ENCODE assay signal across 21 mouse cellular contexts in genomic region chr1:127793459-127793858, GRCm38 (mm10). TPM values are rescaled to one million over a fixed set of nuclear protein-coding genes. Genes with fewer than 3 reads are reported as not detected.
A peak's percentile ranks its signal among the peaks of the same experiment; 100 is the strongest.
DNase-seq lines count a peak whose midpoint lies in the region; ATAC-seq and TF ChIP-seq lines count a peak whose summit lies in the region.
"Had no signal": no experiment of that assay in that cellular context is flagged by ENCODE, and none has a peak within 500 bp of the region (broad histone marks: within the 10 kb centered on the region; RNA-seq: fewer than 3 reads in every experiment).

No protein-coding gene starts in this region.

- no peak for TF ChIP-seq CTCF in liver, postnatal 0 days (IDR thresholded peaks at IDR 0.05; ENCODE audit: low read depth)

- no peaks in the 10 kb centered on the region for H3K9me3 ChIP-seq in liver, embryonic 15.5 days (replicated peaks)
- H3K9me3 ChIP-seq in liver, embryonic 11.5 days (ENCODE audit: control insufficient read depth, low read length): no peaks in the 10 kb centered on the region
- no peaks in the 10 kb centered on the region for H3K9me3 ChIP-seq in liver, postnatal 0 days (ENCODE audit: low read length)
- H3K9me3 ChIP-seq in liver, embryonic 12.5 days (replicated peaks): no peaks in the 10 kb centered on the region
- H3K9me3 ChIP-seq: embryonic facial prominence, embryonic 13.5 days; embryonic facial prominence, embryonic 15.5 days; forebrain, embryonic 10.5 days; forebrain, embryonic 12.5 days had no signal

- WGBS in liver, embryonic 15.5 days (ENCODE audit: insufficient replicate concordance): 70% methylated on average over 1 of the region's 1 CpGs
- WGBS in liver, embryonic 11.5 days: 92% methylated on average over 1 of the region's 1 CpGs
- 73% methylated on average over 1 of the region's 1 CpGs for WGBS in liver, postnatal 0 days (ENCODE audit: insufficient replicate concordance)
- WGBS in liver, embryonic 12.5 days (ENCODE audit: insufficient replicate concordance): 90% methylated on average over 1 of the region's 1 CpGs

- H3K36me3 ChIP-seq in liver, embryonic 15.5 days (replicated peaks): peaks cover 37% of the 10 kb centered on the region
- peaks cover 7% of the 10 kb centered on the region; the same call in 1 of the 2 replicates for H3K36me3 ChIP-seq in liver, embryonic 11.5 days (ENCODE audit: control insufficient read depth, insufficient read depth, low read length)
- H3K36me3 ChIP-seq in liver, postnatal 0 days (replicated peaks; ENCODE audit: insufficient read depth, low read length): peaks cover 19% of the 10 kb centered on the region
- peaks cover 60% of the 10 kb centered on the region for H3K36me3 ChIP-seq in liver, embryonic 12.5 days

- H3K27ac ChIP-seq in liver, embryonic 15.5 days (replicated peaks): no peak overlapping the region
- H3K27ac ChIP-seq in liver, embryonic 11.5 days (ENCODE audit: low read depth, low read length): no peak overlapping the region
- H3K27ac ChIP-seq in liver, postnatal 0 days (ENCODE audit: low read depth): no peak overlapping the region
- no peak overlapping the region for H3K27ac ChIP-seq in liver, embryonic 12.5 days
- H3K27ac ChIP-seq: embryonic facial prominence, embryonic 13.5 days; embryonic facial prominence, embryonic 15.5 days; forebrain, embryonic 10.5 days; forebrain, embryonic 12.5 days had no signal

- H3K4me3 ChIP-seq in liver, embryonic 15.5 days (replicated peaks): no peak overlapping the region
- no peak overlapping the region for H3K4me3 ChIP-seq in liver, embryonic 11.5 days (ENCODE audit: low read depth, low read length)
- no peak overlapping the region for H3K4me3 ChIP-seq in liver, postnatal 0 days (ENCODE audit: low read depth, low read length)
- no peak overlapping the region for H3K4me3 ChIP-seq in liver, embryonic 12.5 days
- H3K4me3 ChIP-seq: embryonic facial prominence, embryonic 13.5 days; embryonic facial prominence, embryonic 15.5 days; erythroblast, embryonic 14.5 days; forebrain, embryonic 10.5 days; forebrain, embryonic 12.5 days had no signal

- no peak overlapping the region for H3K9ac ChIP-seq in liver, embryonic 15.5 days
- no peak overlapping the region for H3K9ac ChIP-seq in liver, embryonic 11.5 days (ENCODE audit: low read depth, low read length)
- H3K9ac ChIP-seq in liver, postnatal 0 days (replicated peaks): no peak overlapping the region
- H3K9ac ChIP-seq in liver, embryonic 12.5 days: no peak overlapping the region
- H3K9ac ChIP-seq: embryonic facial prominence, embryonic 13.5 days; embryonic facial prominence, embryonic 15.5 days; forebrain, embryonic 12.5 days had no signal

- DNase-seq in liver, embryonic 11.5 days (ENCODE audit: low spot score): no peak
- DNase-seq in liver, postnatal 0 days: no peak
- DNase-seq: adrenal gland, adult 2 months; adrenal gland, postnatal 10 days; adrenal gland, postnatal 25 days; cerebellum, adult 11 months; cerebellum, adult 18-20 months; cerebellum, adult 8-10 months; cerebellum, adult 9-11 months; cerebellum, postnatal 14 days; cerebellum, postnatal 36 days; embryo, embryonic 11 days had no signal

- peak; percentile 66; the same call in 1 of the 2 replicates for ATAC-seq in liver, embryonic 15.5 days (ENCODE audit: insufficient read depth)
- ATAC-seq in liver, embryonic 11.5 days (replicated peaks; ENCODE audit: low FRiP score): no peak
- peak; percentile 67; the same call in 1 of the 2 replicates for ATAC-seq in liver, postnatal 0 days
- no peak for ATAC-seq in liver, embryonic 12.5 days
- ATAC-seq: forebrain, embryonic 14.5 days; forebrain, embryonic 16.5 days had no signal

- TF ChIP-seq EP300 in liver, postnatal 0 days (IDR thresholded peaks at IDR 0.05; ENCODE audit: low read depth): no peak

- H3K4me2 ChIP-seq in liver, embryonic 15.5 days: no peak overlapping the region
- no peak overlapping the region for H3K4me2 ChIP-seq in liver, embryonic 11.5 days
- H3K4me2 ChIP-seq in liver, postnatal 0 days (ENCODE audit: low read depth, low read length): no peak overlapping the region
- H3K4me2 ChIP-seq in liver, embryonic 12.5 days: no peak overlapping the region
- H3K4me2 ChIP-seq: embryonic facial prominence, embryonic 13.5 days; embryonic facial prominence, embryonic 15.5 days; forebrain, embryonic 12.5 days had no signal

- peaks cover 3% of the 10 kb centered on the region; the same call in 1 of the 2 replicates for H3K4me1 ChIP-seq in liver, embryonic 15.5 days (replicated peaks)
- no peaks in the 10 kb centered on the region for H3K4me1 ChIP-seq in liver, embryonic 11.5 days (replicated peaks; ENCODE audit: control insufficient read depth, insufficient read depth, low read length)
- no peaks in the 10 kb centered on the region; the same call in none of the 2 replicates for H3K4me1 ChIP-seq in liver, postnatal 0 days (ENCODE audit: insufficient read depth)
- H3K4me1 ChIP-seq in liver, embryonic 12.5 days: peaks cover 19% of the 10 kb centered on the region
- H3K4me1 ChIP-seq: forebrain, embryonic 10.5 days; forebrain, embryonic 12.5 days had no signal

- no peaks in the 10 kb centered on the region for H3K27me3 ChIP-seq in liver, embryonic 15.5 days
- no peaks in the 10 kb centered on the region for H3K27me3 ChIP-seq in liver, embryonic 11.5 days (replicated peaks; ENCODE audit: control insufficient read depth, insufficient read depth, low read length)
- no peaks in the 10 kb centered on the region for H3K27me3 ChIP-seq in liver, postnatal 0 days (ENCODE audit: insufficient read depth, low read length)
- no peaks in the 10 kb centered on the region for H3K27me3 ChIP-seq in liver, embryonic 12.5 days (replicated peaks)
- H3K27me3 ChIP-seq: embryonic facial prominence, embryonic 13.5 days; embryonic facial prominence, embryonic 15.5 days; forebrain, embryonic 12.5 days had no signal

RNA-seq across cellular contexts. Expression of gene Ccnt2, which starts 19.5 kb away (rescaled TPM):
- 26.5 and 27.4 TPM in 2 replicates for polyA plus RNA-seq in liver, embryonic 15.5 days (2015; fragmentation: Nextera tagmentation; extraction: Ambion mirVana)
- 64.6 and 68.2 TPM in 2 replicates for polyA plus RNA-seq in liver, embryonic 11.5 days (2014; fragmentation: Nextera tagmentation; extraction: Ambion mirVana)
- polyA plus RNA-seq in liver, postnatal 0 days (2015; fragmentation: Nextera tagmentation; extraction: Ambion mirVana): 13.0 and 15.8 TPM in 2 replicates
- 42.3 and 43.9 TPM in 2 replicates for polyA plus RNA-seq in liver, embryonic 12.5 days (2016; fragmentation: Nextera tagmentation; extraction: Ambion mirVana)

Comparison
In these comparisons a context has a peak if more than half of its experiments do, and no peak if none do; other contexts are left out.
1. ATAC-seq: peak in liver, embryonic 15.5 days (single experiment) and liver, postnatal 0 days (single experiment); none in liver, embryonic 11.5 days (single experiment) and liver, embryonic 12.5 days (single experiment).